Mouse (Mus musculus): ENCODE results near the gene Cul5. TPM values are rescaled to one million over a fixed set of nuclear protein-coding genes. Genes with fewer than 3 reads are reported as not detected.

Cul5 gene
- total and polyA plus RNA-seq, 2 experiments from 2014 or later = 40.9 to 72.5 TPM

DNA sequence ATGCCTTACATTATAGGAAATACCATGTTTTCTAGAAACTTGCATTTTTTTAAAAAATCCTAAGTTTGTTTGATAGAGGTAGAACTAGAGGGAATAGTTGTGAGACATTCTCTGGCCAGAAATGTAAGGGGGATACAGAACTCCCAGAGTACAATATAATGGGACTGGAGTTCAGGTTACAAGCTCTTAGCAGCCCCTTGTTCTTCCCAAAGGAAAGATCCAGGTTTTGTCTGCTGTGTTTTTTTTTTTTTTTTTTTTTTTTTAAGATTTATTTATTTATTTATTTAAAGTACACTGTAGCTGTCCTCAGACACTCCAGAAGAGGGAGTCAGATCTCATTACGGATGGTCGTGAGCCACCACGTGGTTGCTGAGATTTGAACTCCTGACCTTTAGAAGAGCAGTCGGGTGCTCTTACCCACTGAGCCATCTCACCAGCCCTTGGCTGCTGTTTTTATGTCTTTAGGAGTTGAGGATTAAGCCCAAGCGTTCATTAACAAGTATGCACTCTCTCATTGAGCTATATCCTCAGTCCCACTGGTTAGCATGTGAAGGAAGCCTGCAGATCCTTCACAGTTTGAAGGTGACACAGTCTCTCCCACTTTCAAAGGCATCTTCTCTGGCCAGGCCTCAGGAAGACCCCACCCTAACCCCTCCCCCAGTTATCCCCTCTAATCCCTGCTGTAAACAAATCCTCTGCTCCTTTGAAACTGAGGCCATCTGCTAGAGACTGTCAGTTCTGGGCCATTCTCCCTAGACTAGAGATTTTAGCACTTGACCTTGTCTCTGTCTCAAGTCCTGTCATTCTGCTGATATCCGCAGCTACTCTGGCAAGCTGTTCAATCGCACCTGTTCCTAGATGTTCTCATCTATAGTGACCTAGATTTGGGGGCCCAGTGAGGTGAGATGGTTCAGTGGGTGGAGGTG is 22.2 kb upstream of the Cul5 start:
- no peaks in the 10 kb centered on the region for H3K9me3 ChIP-seq (ENCODE audit: low read length)
- H3K9ac ChIP-seq = no peak overlapping the region
- no peak overlapping the region for H3K27ac ChIP-seq (ENCODE audit: low read depth, low read length)
- H3K4me3 ChIP-seq (ENCODE audit: low read depth, low read length) = no peak overlapping the region
- no peaks in the 10 kb centered on the region for H3K27me3 ChIP-seq (ENCODE audit: insufficient read depth, low read length)
- 48% methylated on average over 7 of the region's 7 CpGs for WGBS
- no peak for DNase-seq
- no peaks in the 10 kb centered on the region for H3K4me1 ChIP-seq (ENCODE audit: insufficient read depth)
- no peak for TF ChIP-seq CTCF (IDR thresholded peaks at IDR 0.05; ENCODE audit: low read depth)
- no peaks in the 10 kb centered on the region for H3K36me3 ChIP-seq (ENCODE audit: insufficient read depth)
- H3K4me2 ChIP-seq (ENCODE audit: low read depth) = no peak overlapping the region
- no peak for ATAC-seq

DNA sequence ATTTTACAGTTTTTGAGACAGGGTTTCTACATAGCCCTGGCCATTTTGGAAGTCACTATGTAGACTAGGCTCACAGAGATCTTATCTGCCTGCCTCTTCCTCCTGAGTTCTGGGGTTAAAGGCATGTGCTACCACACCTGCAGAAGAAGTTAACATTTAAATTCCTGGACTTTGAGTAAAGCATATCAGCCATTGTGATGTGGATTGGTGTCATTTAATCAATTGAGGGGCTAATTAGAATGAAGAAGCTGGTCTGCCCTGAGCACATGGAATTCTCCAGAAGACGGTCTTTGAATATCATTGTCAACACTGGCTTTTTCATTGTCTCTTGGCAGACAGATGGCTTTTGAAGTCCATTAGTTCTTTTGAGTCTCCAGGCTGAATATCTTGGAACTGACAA is 11.0 kb upstream of the Cul5 start:
- 76% methylated on average over 1 of the region's 1 CpGs for WGBS
- Histone ChIP-seq H3K27ac (ENCODE audit: low read depth, low read length) (no peak overlapping the region), H3K4me3 (ENCODE audit: low read depth, low read length) (no peak overlapping the region), H3K4me1 (ENCODE audit: insufficient read depth) (no peaks in the 10 kb centered on the region), H3K27me3 (ENCODE audit: insufficient read depth, low read length) (no peaks in the 10 kb centered on the region), H3K9me3 (ENCODE audit: low read length) (no peaks in the 10 kb centered on the region), H3K36me3 (ENCODE audit: insufficient read depth) (no peaks in the 10 kb centered on the region), H3K4me2 (ENCODE audit: low read depth) (no peak overlapping the region), H3K9ac (no peak overlapping the region)
- ATAC-seq = no peak
- no peak for DNase-seq
- TF ChIP-seq CTCF (IDR thresholded peaks at IDR 0.05; ENCODE audit: low read depth) = no peak

DNA sequence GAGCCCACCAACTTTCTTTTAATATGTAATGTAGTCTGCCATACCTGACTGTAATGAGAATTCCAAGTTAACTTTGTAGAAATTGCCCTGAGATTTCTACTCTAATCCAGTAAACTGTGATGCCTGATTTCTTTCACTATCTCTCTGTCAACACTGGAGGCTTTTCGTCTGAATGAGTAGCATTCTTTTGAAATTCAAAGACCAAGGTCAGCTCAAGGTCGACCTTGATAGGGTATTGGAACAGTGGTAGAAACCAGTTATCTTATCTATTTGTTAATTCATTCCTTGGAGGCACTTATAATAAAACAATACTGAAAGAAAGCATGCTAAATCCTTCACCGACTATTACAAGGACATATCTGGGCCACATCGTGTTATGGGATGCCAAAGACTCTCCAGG is 7.1 kb upstream of the Cul5 start:
- H3K27ac ChIP-seq (ENCODE audit: low read depth, low read length) = no peak overlapping the region
- no peaks in the 10 kb centered on the region for H3K9me3 ChIP-seq (ENCODE audit: low read length)
- H3K4me3 ChIP-seq (ENCODE audit: low read depth, low read length) = no peak overlapping the region
- ATAC-seq = no peak
- no peaks in the 10 kb centered on the region for H3K27me3 ChIP-seq (ENCODE audit: insufficient read depth, low read length)
- H3K4me2 ChIP-seq (ENCODE audit: low read depth) = no peak overlapping the region
- no peak for TF ChIP-seq CTCF (IDR thresholded peaks at IDR 0.05; ENCODE audit: low read depth)
- H3K36me3 ChIP-seq (ENCODE audit: insufficient read depth) = no peaks in the 10 kb centered on the region
- H3K9ac ChIP-seq = no peak overlapping the region
- H3K4me1 ChIP-seq (ENCODE audit: insufficient read depth) = no peaks in the 10 kb centered on the region
- no peak for DNase-seq
- WGBS = 71% methylated on average over 4 of the region's 4 CpGs

DNA sequence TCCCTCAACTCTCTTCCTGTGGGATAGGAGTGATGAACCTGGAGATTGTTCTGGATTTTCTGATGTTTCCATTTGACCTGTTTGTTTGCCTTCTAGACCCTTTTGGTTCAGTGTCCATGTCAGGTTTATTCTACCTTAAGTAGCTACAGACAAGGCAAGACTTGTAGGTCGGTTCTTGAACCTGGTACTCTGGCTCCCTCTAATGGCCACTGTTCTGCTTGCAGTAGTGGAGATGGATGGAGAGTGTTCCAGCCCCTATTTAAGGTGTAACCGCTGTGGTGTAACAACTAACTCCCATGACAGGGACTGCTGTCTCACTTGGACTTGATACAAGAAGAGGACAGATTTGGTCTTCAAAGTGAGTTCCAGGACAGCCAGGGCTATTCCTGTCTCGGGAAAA is 3.8 kb upstream of the Cul5 start:
- WGBS = 19% methylated on average over 3 of the region's 3 CpGs
- Histone ChIP-seq H3K9me3 (ENCODE audit: low read length) (no peaks in the 10 kb centered on the region), H3K27me3 (ENCODE audit: insufficient read depth, low read length) (no peaks in the 10 kb centered on the region), H3K4me2 (ENCODE audit: low read depth) (no peak overlapping the region), H3K36me3 (ENCODE audit: insufficient read depth) (no peaks in the 10 kb centered on the region), H3K4me1 (ENCODE audit: insufficient read depth) (no peaks in the 10 kb centered on the region), H3K4me3 (ENCODE audit: low read depth, low read length) (no peak overlapping the region), H3K9ac (no peak overlapping the region), H3K27ac (ENCODE audit: low read depth, low read length) (no peak overlapping the region)
- DNase-seq (peak; percentile 26), ATAC-seq (no peak)
- TF ChIP-seq CTCF (IDR thresholded peaks at IDR 0.05; ENCODE audit: low read depth) = peak; percentile 67

DNA sequence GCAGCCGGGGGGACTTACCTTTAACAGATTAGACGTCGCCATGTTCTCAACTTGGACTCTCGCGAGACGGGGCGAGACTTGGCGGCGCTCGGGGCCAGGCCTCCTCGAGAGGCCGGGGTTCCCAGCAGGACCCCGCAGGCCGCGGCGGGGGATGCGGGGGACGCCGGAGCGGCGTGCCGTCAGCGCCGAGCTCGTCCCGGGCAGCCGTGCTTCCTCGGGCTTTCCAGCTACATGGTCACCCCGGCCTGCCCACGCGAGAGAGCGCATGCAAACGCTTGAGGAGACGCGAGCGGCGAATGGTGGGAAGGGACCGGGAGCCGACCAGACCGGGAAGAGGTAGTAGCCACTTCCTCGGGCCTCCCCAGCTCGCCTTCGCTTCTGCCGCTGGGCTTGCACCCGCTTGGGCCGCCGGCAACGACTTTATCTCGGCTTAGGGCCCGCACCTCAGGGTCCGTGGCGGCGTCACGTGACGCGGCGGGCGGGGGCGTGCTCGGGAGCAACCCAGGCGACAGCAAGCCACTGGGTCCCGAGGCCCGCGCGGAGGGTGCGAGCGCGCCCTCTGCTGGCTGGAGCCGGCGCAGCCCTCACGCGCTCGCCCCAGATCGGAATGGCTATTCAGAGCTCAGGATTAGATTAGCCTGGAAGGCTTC is 2.7 kb downstream of the Cul5 start:
- Histone ChIP-seq H3K27ac (ENCODE audit: low read depth, low read length) (peak overlapping the region; percentile 99), H3K27me3 (ENCODE audit: insufficient read depth, low read length) (no peaks in the 10 kb centered on the region), H3K4me2 (ENCODE audit: low read depth) (peak overlapping the region; percentile 86), H3K36me3 (ENCODE audit: insufficient read depth) (no peaks in the 10 kb centered on the region), H3K9ac (peak overlapping the region; percentile 94), H3K9me3 (ENCODE audit: low read length) (no peaks in the 10 kb centered on the region), H3K4me1 (ENCODE audit: insufficient read depth) (peaks cover 11% of the 10 kb centered on the region; the same call in 1 of the 2 replicates), H3K4me3 (ENCODE audit: low read depth, low read length) (peak overlapping the region; percentile 99)
- TF ChIP-seq CTCF (IDR thresholded peaks at IDR 0.05; ENCODE audit: low read depth) = peak; percentile 95
- peak; percentile 98 for ATAC-seq
- DNase-seq = peak; percentile 95
- WGBS = 2% methylated on average over 73 of the region's 74 CpGs

DNA sequence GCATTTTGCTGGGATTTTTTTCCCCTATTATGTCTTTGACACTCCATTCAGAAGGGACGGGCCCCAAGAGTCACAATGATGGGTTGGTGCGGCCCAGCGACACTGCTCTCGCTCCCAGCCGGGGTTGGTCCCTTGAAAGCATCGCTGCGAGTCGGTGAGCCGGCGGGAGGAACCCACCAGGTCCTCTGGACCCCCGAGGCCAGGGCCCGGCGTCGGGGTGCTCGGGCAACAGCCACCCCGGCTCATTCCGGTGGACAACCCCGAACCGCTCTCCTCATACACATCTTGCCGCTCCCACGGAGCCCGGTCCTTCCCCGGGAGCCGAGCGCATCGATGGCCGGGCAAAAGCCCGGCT is 3.2 kb downstream of the Cul5 start:
- no peak for TF ChIP-seq CTCF (IDR thresholded peaks at IDR 0.05; ENCODE audit: low read depth)
- under 1% methylated on average over 28 of the region's 28 CpGs for WGBS
- Histone ChIP-seq H3K4me1 (ENCODE audit: insufficient read depth) (peaks cover 11% of the 10 kb centered on the region; the same call in 1 of the 2 replicates), H3K4me3 (ENCODE audit: low read depth, low read length) (peak overlapping the region; percentile 99), H3K36me3 (ENCODE audit: insufficient read depth) (no peaks in the 10 kb centered on the region), H3K27ac (ENCODE audit: low read depth, low read length) (peak overlapping the region; percentile 99), H3K9me3 (ENCODE audit: low read length) (no peaks in the 10 kb centered on the region), H3K27me3 (ENCODE audit: insufficient read depth, low read length) (no peaks in the 10 kb centered on the region), H3K4me2 (ENCODE audit: low read depth) (peak overlapping the region; percentile 86), H3K9ac (peak overlapping the region; percentile 94)
- DNase-seq (no peak), ATAC-seq (peak; percentile 24; the same call in 1 of the 2 replicates)

DNA sequence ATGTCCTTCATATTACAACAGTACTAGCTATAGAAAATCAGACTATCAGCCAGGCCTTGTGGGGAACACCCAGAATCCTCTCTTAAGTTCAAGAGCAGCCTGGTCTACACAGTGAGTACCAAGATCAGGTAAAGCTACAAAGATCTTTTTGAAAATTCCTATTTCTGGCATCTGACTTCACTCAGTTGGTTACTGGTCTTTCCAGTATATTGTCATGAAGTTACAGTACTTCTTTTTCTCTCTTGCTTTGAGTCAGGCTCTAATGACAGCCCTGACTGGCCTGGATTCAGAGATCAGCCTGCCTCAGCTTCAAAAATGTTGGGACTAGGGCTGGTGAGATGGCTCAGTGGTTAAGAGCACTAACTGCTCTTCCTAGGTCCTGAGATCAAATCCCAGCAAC is 4.4 kb downstream of the Cul5 start:
- no peak overlapping the region for H3K4me3 ChIP-seq (ENCODE audit: low read depth, low read length)
- H3K4me2 ChIP-seq (ENCODE audit: low read depth) = peak overlapping the region; percentile 86
- H3K27me3 ChIP-seq (ENCODE audit: insufficient read depth, low read length) = no peaks in the 10 kb centered on the region
- H3K4me1 ChIP-seq (ENCODE audit: insufficient read depth) = peaks cover 11% of the 10 kb centered on the region; the same call in 1 of the 2 replicates
- ATAC-seq = no peak
- no peaks in the 10 kb centered on the region for H3K36me3 ChIP-seq (ENCODE audit: insufficient read depth)
- no peaks in the 10 kb centered on the region for H3K9me3 ChIP-seq (ENCODE audit: low read length)
- no peak for TF ChIP-seq CTCF (IDR thresholded peaks at IDR 0.05; ENCODE audit: low read depth)
- no peak overlapping the region for H3K9ac ChIP-seq
- DNase-seq = no peak
- H3K27ac ChIP-seq (ENCODE audit: low read depth, low read length) = no peak overlapping the region

All from forebrain, postnatal 0 days (tissue).